Mouse (Mus musculus): ENCODE measurements around the gene Ptprn2.

- TF ChIP-seq CTCF (IDR thresholded peaks at IDR 0.05; ENCODE audit: borderline replicate concordance, extremely low read depth, insufficient read depth, insufficient read length) = no peak
- TF ChIP-seq POLR2A (IDR thresholded peaks at IDR 0.05; ENCODE audit: borderline replicate concordance, extremely low read depth, insufficient read depth, insufficient read length, poor library complexity, severe bottlenecking) = no peak
Measured at GRCm38 (mm10) chr12:116587548-116587947, 102.0 kb downstream of the Ptprn2 start.
